Mouse (Mus musculus) small intestine, adult 2 months (tissue): ENCODE measurements around the gene Calml3.

Experiments used
- CTCF ChIP-seq: fragments of 200-500 bp; IDR thresholded peaks from 2 replicates; pipeline ENCODE4 v1.5.1; 2012; ENCODE audit warnings: low read depth, mild to moderate bottlenecking, control low read depth, inconsistent platforms, low read length, moderate library complexity, mixed read lengths; ENCODE audit not compliant: insufficient replicate concordance, insufficient read length; ENCODE audit errors: extremely low read depth
- POLR2A ChIP-seq: fragments of 200-500 bp; IDR thresholded peaks from 2 replicates; pipeline ENCODE4 v1.6.1; 2012; ENCODE audit warnings: low read depth, mild to moderate bottlenecking, control low read depth, inconsistent platforms, low read length, moderate library complexity

- TF ChIP-seq CTCF (no peak), POLR2A (no peak)
Measured at GRCm38 (mm10) chr13:3831546-3831945, 27.4 kb upstream of the Calml3 start.
